Mouse (Mus musculus): ENCODE data around the gene Impg2. TPM values are rescaled to one million over a fixed set of nuclear protein-coding genes. Genes with fewer than 3 reads are reported as not detected.

The Impg2 gene
- total and polyA plus RNA-seq, 3 experiments, result 0.01 to 0.04 TPM; not detected in 1

DNA sequence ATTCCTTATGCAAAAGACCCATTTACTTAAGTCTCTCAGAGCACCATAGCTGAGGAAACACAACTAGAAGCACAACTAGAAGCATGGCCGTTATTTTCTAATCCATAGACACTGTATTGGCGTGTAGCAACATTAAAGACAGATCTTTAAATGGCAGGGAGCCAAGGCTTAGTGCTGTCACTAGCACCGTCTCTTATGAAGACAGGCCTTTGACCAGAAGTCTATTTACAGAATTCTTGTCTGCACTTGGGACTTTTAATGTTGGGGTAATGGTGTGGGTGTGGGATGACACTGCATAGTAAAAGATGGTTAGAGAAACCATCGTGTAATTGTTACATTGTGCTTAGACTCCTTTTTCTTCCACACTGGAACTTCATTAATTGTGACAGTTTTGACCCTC is 17.2 kb upstream of the Impg2 start:
- no peak for DNase-seq (ENCODE audit: low read depth, low spot score)
- H3K27me3 ChIP-seq (ENCODE audit: control insufficient read depth in 1 of 2, insufficient read depth in 2 of 2, low read length in 2 of 2), result no peaks in the 10 kb centered on the region
- H3K9me3 ChIP-seq (replicated peaks; ENCODE audit: insufficient read depth, low read length), result no peaks in the 10 kb centered on the region
- H3K9ac ChIP-seq (ENCODE audit: control insufficient read depth, low read depth, low read length, poor library complexity, severe bottlenecking), result no peak overlapping the region
- no peaks in the 10 kb centered on the region for H3K79me2 ChIP-seq (ENCODE audit: control insufficient read depth, insufficient read depth, low read length, poor library complexity)
- no peaks in the 10 kb centered on the region for H3K36me3 ChIP-seq (ENCODE audit: control insufficient read depth in 1 of 2, insufficient read depth in 2 of 2, low read length in 2 of 2)
- H3K4me3 ChIP-seq (ENCODE audit: control insufficient read depth in 1 of 2, insufficient read depth in 1 of 2, low read depth in 2 of 2, low read length in 2 of 2), result no peak overlapping the region
- H3K27ac ChIP-seq (ENCODE audit: control insufficient read depth, low read depth, low read length), result no peak overlapping the region
- no peaks in the 10 kb centered on the region for H3K4me1 ChIP-seq (ENCODE audit: control insufficient read depth in 1 of 2, insufficient read depth in 2 of 2, low read length in 2 of 2)
- TF ChIP-seq USF1 (IDR thresholded peaks at IDR 0.05; ENCODE audit: low read depth, low read length), result no peak
- no peak for TF ChIP-seq HCFC1 (IDR thresholded peaks at IDR 0.05; ENCODE audit: low read depth, low read length)
- TF ChIP-seq POLR2AphosphoS5 (IDR thresholded peaks at IDR 0.05; ENCODE audit: borderline replicate concordance, low read depth, low read length), result no peak
- TF ChIP-seq NRF1 (IDR thresholded peaks at IDR 0.05; ENCODE audit: insufficient read depth, low read depth, low read length, poor library complexity, severe bottlenecking), result no peak
- TF ChIP-seq POLR2A (IDR thresholded peaks at IDR 0.05; ENCODE audit: control insufficient read depth in 1 of 2, insufficient read depth in 1 of 2, low read depth in 1 of 2, low read length in 2 of 2, poor library complexity in 1 of 2), result no peak
- TF ChIP-seq JUND (IDR thresholded peaks at IDR 0.05; ENCODE audit: low read depth, low read length), result no peak
- no peak for TF ChIP-seq CTCF (IDR thresholded peaks at IDR 0.05 in 2 of 3, conservative IDR thresholded peaks at IDR 0.05 in 1 of 3; ENCODE audit: control insufficient read depth in 1 of 3, insufficient read depth in 1 of 3, low read depth in 2 of 3, low read length in 3 of 3, poor library complexity in 1 of 3, severe bottlenecking in 1 of 3)

DNA sequence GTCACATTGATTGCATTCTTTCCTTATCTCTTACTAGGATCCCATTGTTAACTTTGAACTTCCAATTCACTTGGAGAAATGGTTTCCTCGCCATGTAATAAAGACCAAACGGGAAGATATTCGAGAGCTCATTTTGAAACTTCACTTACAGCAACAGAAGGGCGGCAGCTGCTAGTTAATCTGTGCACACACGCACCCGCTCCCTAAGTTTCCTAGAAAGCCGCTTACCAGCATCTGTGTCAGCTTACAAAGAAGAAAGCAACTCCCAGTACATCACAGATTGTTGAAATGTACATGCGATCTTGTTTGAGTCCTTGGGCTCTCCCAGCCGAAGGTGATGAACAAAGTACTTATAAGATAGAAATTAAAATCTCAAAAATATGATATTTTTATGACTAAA is 15.9 kb upstream of the Impg2 start:
- no peak overlapping the region for H3K9ac ChIP-seq (ENCODE audit: control insufficient read depth, low read depth, low read length, poor library complexity, severe bottlenecking)
- no peaks in the 10 kb centered on the region for H3K79me2 ChIP-seq (ENCODE audit: control insufficient read depth, insufficient read depth, low read length, poor library complexity)
- H3K27ac ChIP-seq (ENCODE audit: control insufficient read depth, low read depth, low read length), result no peak overlapping the region
- H3K4me3 ChIP-seq (ENCODE audit: control insufficient read depth in 1 of 2, insufficient read depth in 1 of 2, low read depth in 2 of 2, low read length in 2 of 2), result no peak overlapping the region
- no peaks in the 10 kb centered on the region for H3K4me1 ChIP-seq (ENCODE audit: control insufficient read depth in 1 of 2, insufficient read depth in 2 of 2, low read length in 2 of 2)
- H3K36me3 ChIP-seq (ENCODE audit: control insufficient read depth in 1 of 2, insufficient read depth in 2 of 2, low read length in 2 of 2), result no peaks in the 10 kb centered on the region
- no peaks in the 10 kb centered on the region for H3K27me3 ChIP-seq (ENCODE audit: control insufficient read depth in 1 of 2, insufficient read depth in 2 of 2, low read length in 2 of 2)
- H3K9me3 ChIP-seq (replicated peaks; ENCODE audit: insufficient read depth, low read length), result no peaks in the 10 kb centered on the region
- no peak for TF ChIP-seq ZMIZ1 (IDR thresholded peaks at IDR 0.05; ENCODE audit: low read depth, low read length)
- TF ChIP-seq ZKSCAN1 (IDR thresholded peaks at IDR 0.05; ENCODE audit: low read depth, low read length), result no peak
- no peak for TF ChIP-seq CHD1 (IDR thresholded peaks at IDR 0.05; ENCODE audit: low read depth, low read length)
- no peak for TF ChIP-seq ZC3H11A (IDR thresholded peaks at IDR 0.05; ENCODE audit: low read depth, low read length)
- TF ChIP-seq GATA1 (IDR thresholded peaks at IDR 0.05; ENCODE audit: low read depth, low read length), result no peak
- no peak for TF ChIP-seq MAX (IDR thresholded peaks at IDR 0.05; ENCODE audit: low read length)
- TF ChIP-seq TCF12 (IDR thresholded peaks at IDR 0.05; ENCODE audit: low read depth, low read length), result no peak
- TF ChIP-seq MEF2A (IDR thresholded peaks at IDR 0.05; ENCODE audit: extremely low read depth, insufficient replicate concordance, low read depth, low read length, poor library complexity, severe bottlenecking), result no peak
- no peak for TF ChIP-seq RAD21 (IDR thresholded peaks at IDR 0.05; ENCODE audit: low read depth, low read length)
- no peak for TF ChIP-seq USF1 (IDR thresholded peaks at IDR 0.05; ENCODE audit: low read depth, low read length)
- TF ChIP-seq EP300 (IDR thresholded peaks at IDR 0.05; ENCODE audit: low read depth in 1 of 2, low read length in 2 of 2), result no peak
- TF ChIP-seq MAFK (IDR thresholded peaks at IDR 0.05; ENCODE audit: borderline replicate concordance, low read depth, low read length), result no peak
- no peak for TF ChIP-seq SMC3 (IDR thresholded peaks at IDR 0.05; ENCODE audit: low read depth, low read length)
- no peak for DNase-seq (ENCODE audit: low read depth, low spot score)
